Mouse (Mus musculus) urinary bladder, postnatal 0 days (tissue): ENCODE measurements around the gene Sgta. TPM values are rescaled to one million over a fixed set of nuclear protein-coding genes. Genes with fewer than 3 reads are reported as not detected.

ENCODE experiments used
- microRNA-seq: library from miRNA; unstranded; fragments of <30 nt; microRNA quantifications from one replicate; pipeline ENCODE4, GENCODE M21; 2016
- polyA plus RNA-seq: library from polyadenylated mRNA; unstranded; fragments of >200 nt; fragmentation: Nextera tagmentation; extraction: Ambion mirVana; gene quantifications from 2 replicates; pipeline ENCODE4 v1.2.1, GENCODE M21; 2015

The Sgta gene
- polyA plus RNA-seq = 90.7 and 98.9 TPM in 2 replicates

DNA sequence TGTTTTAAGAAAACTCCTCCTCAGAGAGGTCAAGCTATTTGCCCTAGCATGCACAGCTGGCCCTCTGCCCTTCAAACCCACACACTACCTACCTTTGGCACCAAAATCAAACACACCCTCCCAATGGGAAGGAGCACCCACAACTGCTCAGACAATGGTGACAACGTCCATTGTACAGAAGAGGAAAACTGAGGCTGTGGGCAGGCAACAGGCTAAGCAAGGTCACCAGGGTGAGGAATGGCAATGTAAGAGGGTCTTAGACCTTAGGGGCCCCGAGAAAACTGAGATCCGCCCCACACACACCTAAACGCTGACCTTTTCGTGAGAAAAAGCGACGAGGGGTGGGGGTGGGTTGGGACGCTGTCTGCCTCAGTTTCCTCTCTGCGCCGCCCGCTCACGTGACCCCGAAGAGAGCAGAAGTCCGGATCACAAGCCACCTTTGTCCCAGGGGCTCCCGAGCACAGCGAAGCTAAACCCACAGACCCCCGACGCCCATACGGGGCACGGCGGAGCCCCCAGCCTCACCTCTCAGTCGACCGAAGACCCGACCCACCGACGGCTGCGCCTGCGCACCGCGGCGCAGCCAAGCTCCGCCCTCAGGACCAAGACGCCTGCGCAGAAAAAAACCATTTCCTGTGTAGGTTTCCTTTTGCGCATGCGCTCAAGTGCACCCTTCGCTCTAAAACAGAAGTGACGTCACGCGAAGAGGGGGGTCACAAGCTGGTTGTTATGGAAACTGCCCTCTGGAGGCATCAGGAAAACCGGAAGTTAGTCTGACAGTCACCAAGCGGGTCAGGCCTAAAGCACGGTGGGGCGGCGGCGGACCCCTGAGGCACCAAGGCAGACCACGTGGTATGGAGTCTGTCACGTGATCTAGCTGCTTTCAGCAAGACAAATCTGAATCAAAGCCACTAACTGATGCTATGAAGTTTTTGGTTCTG lies at the start of gene Sgta:
Gene Sgta (minus strand): TSS at position 579 of the 941 bp plus-strand sequence.

DNA sequence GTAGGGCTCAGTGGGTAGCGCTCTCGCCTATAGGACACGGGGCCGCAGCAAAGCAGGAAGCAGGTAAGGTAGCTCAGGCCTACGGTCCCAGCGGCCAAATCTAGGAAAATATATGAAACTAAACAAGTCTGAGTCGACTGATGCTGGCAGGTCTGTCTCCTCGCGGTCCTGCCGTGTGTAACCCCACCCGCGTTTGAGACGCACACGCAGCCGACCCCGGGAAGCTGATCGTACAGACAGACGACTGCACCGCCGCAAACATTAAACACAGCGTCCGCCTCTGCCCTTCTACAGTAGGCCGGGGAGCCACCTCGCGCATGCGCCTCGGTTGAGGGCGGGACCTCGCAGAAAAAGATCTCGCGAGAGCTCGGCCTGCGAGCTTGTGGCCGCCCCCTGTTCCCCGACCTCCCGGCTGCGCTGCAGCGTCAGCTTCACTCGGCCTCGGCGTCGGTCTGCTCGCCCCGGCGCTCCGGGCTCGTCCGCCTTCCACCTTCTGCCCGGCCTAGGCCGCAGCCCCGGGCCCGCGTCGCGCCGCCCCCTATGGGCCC lies 45.7 kb upstream of the Sgta start, which contains the start of gene Map2k2:
Gene Map2k2 (plus strand): TSS at position 351 of the 548 bp plus-strand sequence.

DNA sequence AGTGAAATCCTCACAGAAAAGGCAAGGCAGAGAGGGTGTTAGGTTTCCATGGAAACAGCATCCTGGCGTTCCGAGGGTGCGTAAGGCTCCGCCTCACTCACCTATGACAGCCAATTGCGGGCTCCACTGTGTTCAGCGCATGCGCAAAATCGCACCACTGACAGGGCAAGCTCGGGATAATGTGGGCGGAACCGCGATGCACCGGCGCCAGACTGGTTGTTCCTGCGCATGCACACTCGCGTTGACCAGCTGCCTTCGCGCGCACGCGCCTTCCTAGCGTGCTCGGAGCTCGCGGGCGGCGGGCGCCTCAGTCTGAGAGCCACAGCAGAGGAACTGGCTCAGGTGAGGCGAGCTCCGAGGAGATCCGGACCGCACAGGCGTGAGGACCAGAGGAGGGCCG lies 9.9 kb upstream of the Sgta start, which contains the start of gene Thop1:
Gene Thop1 (plus strand): TSS at position 200 of the 400 bp plus-strand sequence.

DNA sequence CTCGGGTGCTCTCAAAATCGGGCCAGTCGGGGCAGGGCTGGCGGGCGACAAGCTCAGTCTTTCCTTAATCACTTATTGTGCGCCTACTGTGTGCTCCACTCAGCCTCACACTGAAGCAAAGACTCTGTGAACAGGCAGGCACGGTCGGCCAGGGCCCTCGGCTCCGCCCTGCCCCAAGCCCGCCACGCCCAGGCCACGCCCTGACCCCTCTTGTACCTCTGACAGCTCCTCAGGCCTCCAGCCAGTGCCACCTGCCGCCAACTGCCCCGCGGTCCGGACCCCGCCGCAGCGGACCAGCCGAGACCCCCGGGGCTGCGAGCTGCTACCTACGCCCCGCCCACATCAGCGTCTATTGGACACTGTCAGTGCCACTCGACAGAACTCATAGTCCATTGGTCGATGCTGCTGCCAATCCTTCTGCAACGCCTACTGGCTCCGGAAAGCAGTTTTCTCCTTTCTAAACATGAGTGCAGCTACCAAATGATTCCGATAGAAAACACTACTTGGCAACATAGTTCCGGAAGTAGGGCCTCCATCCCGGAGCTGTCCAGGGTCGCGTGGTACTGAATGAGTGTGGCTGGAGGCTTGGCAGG lies 22.9 kb downstream of the Sgta start, which contains the start of gene Slc39a3:
Gene Slc39a3 (minus strand): TSS at position 439 of the 593 bp plus-strand sequence.

DNA sequence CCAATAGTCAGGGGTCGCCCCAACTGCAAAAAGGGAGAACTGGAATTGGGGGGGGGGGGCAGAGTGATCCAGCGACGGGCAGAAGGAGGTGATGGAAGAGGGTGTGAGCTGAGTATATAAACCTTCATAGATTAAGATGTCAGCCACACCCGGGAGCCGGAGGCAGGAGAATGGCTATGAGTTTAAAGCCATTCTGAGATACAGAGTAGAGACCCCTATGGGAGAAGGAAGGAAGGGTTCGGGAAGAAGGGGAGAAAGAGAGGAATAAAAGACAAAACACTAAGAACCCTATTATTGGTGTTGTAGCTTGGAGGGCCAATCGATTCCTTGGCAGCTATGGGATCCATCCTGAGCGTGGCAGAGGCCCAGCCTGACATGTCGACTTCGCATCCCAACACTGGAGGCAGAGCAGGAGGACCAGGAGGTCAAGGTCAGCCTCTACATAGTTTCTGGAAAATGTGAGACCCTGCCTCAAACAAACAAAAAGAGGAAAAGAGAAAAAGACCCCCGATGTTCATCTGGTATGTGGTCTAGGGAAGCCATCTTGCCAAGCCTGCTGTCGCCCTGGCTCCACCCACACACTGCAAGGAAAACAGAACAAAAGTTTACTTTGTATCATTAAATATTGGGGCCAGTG lies 34.2 kb downstream of the Sgta start, which contains the start of gene Diras1:
Gene Diras1 (minus strand): TSS at position 24 of the 637 bp plus-strand sequence.

DNA sequence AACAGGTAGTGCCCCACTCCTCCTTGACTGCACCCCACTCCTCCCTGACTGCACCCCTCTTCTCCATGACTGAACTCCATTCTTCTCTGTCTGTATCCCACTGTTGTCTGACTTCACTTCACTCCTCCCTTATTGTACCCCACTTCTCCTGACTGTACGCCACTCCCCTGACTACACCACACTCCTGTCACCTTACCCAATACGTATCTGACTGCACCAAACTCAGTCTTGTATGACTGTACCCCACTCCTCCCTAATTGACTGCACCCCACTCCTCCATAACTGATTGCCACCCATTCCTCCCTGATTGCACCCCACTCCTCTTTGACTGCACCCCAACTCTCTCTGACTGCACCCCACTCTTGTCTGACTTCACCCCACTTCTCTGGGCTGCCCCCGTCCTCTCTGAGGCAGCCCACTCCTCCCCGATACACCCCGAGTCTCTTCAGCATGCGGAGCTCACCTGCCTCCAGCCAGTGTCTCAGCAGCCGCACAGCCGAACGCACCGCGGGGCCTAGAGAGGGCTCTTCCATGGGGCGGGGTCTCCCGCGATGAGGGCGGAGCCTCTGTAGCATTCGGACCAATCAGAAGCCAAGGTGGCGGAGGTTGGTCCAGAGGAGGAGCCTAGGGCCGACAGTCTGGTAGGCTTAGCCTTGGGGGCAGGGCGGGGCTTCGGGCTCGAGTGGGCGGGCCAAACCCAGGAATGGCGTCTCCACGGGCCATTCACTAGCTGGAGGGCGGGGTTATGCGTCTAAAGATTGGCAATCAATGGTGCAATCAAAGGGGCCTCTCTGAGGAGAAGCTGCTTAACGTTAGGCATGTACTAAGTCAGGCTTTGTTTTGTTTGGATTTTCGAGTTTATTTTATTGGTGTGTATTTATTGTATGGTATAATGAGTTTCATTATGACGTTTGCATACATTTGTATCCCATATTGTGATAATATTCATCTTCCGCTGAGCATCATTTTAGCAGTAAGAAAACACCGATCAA lies 45.3 kb downstream of the Sgta start, which contains the start of gene Gng7:
Gene Gng7 (minus strand): TSS at position 553 of the 992 bp plus-strand sequence.

Small RNA genes lying within 50 kb of the gene (microRNA-seq; reads per million reads assigned to microRNA genes)
- not detected for gene Mir5615-1
- not detected for gene Mir5615-2

Other genes with a start within 250 kb of the Sgta start
- gene Jsrp1, start 246.7 kb downstream of the Sgta start, polyA plus RNA-seq = 2.2 and 2.9 TPM in 2 replicates
- 1,130 and 1,319 TPM in 2 replicates for gene Oaz1, start 233.5 kb downstream of the Sgta start, polyA plus RNA-seq
- not detected in 2 replicates for gene Lingo3, start 216.1 kb downstream of the Sgta start, polyA plus RNA-seq
- 135 and 148 TPM in 2 replicates for gene Lsm7, start 205.0 kb downstream of the Sgta start, polyA plus RNA-seq
- gene Sppl2b, start 204.9 kb downstream of the Sgta start, polyA plus RNA-seq = 17.8 and 19.5 TPM in 2 replicates
- not detected in 2 replicates for gene Tmprss9, start 188.3 kb downstream of the Sgta start, polyA plus RNA-seq
- 186 and 200 TPM in 2 replicates for gene Timm13, start 159.2 kb downstream of the Sgta start, polyA plus RNA-seq
- 9.6 and 12.6 TPM in 2 replicates for gene Lmnb2, start 141.9 kb downstream of the Sgta start, polyA plus RNA-seq
- gene Gadd45b, start 130.1 kb downstream of the Sgta start, polyA plus RNA-seq = 28.6 and 36.3 TPM in 2 replicates
- 1.3 and 1.6 TPM in 2 replicates for gene Gng7, start 45.2 kb downstream of the Sgta start, polyA plus RNA-seq
- not detected in 2 replicates for gene Diras1, start 34.5 kb downstream of the Sgta start, polyA plus RNA-seq
- gene Slc39a3, start 22.8 kb downstream of the Sgta start, polyA plus RNA-seq = 12.7 and 15.3 TPM in 2 replicates
- gene Thop1, start 9.9 kb upstream of the Sgta start, polyA plus RNA-seq = 18.4 and 19.0 TPM in 2 replicates
- gene Creb3l3, start 38.7 kb upstream of the Sgta start, polyA plus RNA-seq = 0.74 and 1.0 TPM in 2 replicates
- gene Map2k2, start 45.7 kb upstream of the Sgta start, polyA plus RNA-seq = 118 and 119 TPM in 2 replicates
- gene Zbtb7a, start 75.0 kb upstream of the Sgta start, polyA plus RNA-seq = 45.5 and 48.9 TPM in 2 replicates
- gene Pias4, start 107.7 kb upstream of the Sgta start, polyA plus RNA-seq = 19.0 and 21.1 TPM in 2 replicates
- 446 and 467 TPM in 2 replicates for gene Eef2, start 116.5 kb upstream of the Sgta start, polyA plus RNA-seq
- 54.2 and 57.0 TPM in 2 replicates for gene Dapk3, start 122.8 kb upstream of the Sgta start, polyA plus RNA-seq
- 0.12 and 0.23 TPM in 2 replicates for gene 4930442H23Rik, start 123.7 kb upstream of the Sgta start, polyA plus RNA-seq
- gene Nmrk2, start 141.9 kb upstream of the Sgta start, polyA plus RNA-seq = 0.31 and 0.40 TPM in 2 replicates
- gene Atcay, start 170.7 kb upstream of the Sgta start, polyA plus RNA-seq = 0.08 and 0.18 TPM in 2 replicates
- gene Zfr2, start 173.0 kb upstream of the Sgta start, polyA plus RNA-seq = 3.7 and 4.1 TPM in 2 replicates
- 0.53 and 0.67 TPM in 2 replicates for gene Matk, start 192.8 kb upstream of the Sgta start, polyA plus RNA-seq
- 227 and 233 TPM in 2 replicates for gene Mrpl54, start 206.8 kb upstream of the Sgta start, polyA plus RNA-seq
- gene Apba3, start 206.8 kb upstream of the Sgta start, polyA plus RNA-seq = 43.8 and 51.5 TPM in 2 replicates
- 12.6 and 14.9 TPM in 2 replicates for gene Tjp3, start 231.4 kb upstream of the Sgta start, polyA plus RNA-seq
- gene Pip5k1c, start 232.8 kb upstream of the Sgta start, polyA plus RNA-seq = 31.1 and 32.7 TPM in 2 replicates